Mouse (Mus musculus): Measurements from ENCODE around the gene Cd209d.
"Not testable (repeated sequence)": the region's sequence is repeated elsewhere in the genome, so short reads cannot be mapped to it uniquely, and the experiment has no call there.

Gene Cd209d

GRCm38 (mm10) chr8:3878455-3878854 is at the start of gene Cd209d:
Gene Cd209d, minus strand, starts transcription at chr8:3878555.
- DNase-seq (ENCODE audit: low spot score): no peak

GRCm38 (mm10) chr8:3926744-3927143 is 48.4 kb upstream of the Cd209d start, which contains the start of gene Cd209b:
Gene Cd209b, minus strand, starts transcription at chr8:3926844.
- no peak for DNase-seq (ENCODE audit: low spot score)

GRCm38 (mm10) chr8:3876121-3876520 is 2.2 kb downstream of the Cd209d start:
- no peak for DNase-seq (ENCODE audit: low spot score)

GRCm38 (mm10) chr8:3862736-3863135 is 15.6 kb downstream of the Cd209d start:
- not testable (repeated sequence) for DNase-seq (ENCODE audit: low spot score)

GRCm38 (mm10) chr8:3854209-3854608 is 24.1 kb downstream of the Cd209d start, which contains the start of gene Cd209e:
Gene Cd209e, minus strand, starts transcription at chr8:3854309.
- DNase-seq (ENCODE audit: low spot score): no peak
